Mouse (Mus musculus) MEL (cell line): ENCODE results near the gene Smpd3.

Source experiments
- CTCF ChIP-seq, 3 experiments: IDR thresholded peaks in 2 of 3; conservative IDR thresholded peaks in 1 of 3; 2 replicates each; pipeline ENCODE4 v1.5.1; 2011 to 2012; ENCODE audit warnings: low read length in 3 of 3, low read depth in 2 of 3, mild to moderate bottlenecking in 2 of 3, improper control_type of control experiment in 1 of 3, inconsistent platforms in 1 of 3, mixed read lengths in 1 of 3, moderate library complexity in 1 of 3; ENCODE audit not compliant: control insufficient read depth in 1 of 3, insufficient read depth in 1 of 3, poor library complexity in 1 of 3, severe bottlenecking in 1 of 3
- MAZ ChIP-seq: IDR thresholded peaks from 2 replicates; pipeline ENCODE4 v1.6.1; 2012; ENCODE audit warnings: low read depth, mild to moderate bottlenecking, inconsistent platforms, low read length, improper control_type of control experiment
- MEF2A ChIP-seq: IDR thresholded peaks from 2 replicates; pipeline ENCODE4 v1.6.1; 2014; ENCODE audit warnings: low read depth, mild to moderate bottlenecking, inconsistent platforms, low read length, improper control_type of control experiment; ENCODE audit not compliant: poor library complexity, insufficient replicate concordance, severe bottlenecking; ENCODE audit errors: extremely low read depth
- POLR2A ChIP-seq, 2 experiments: IDR thresholded peaks; 2 replicates each; pipeline ENCODE4 v1.6.1; 2011 to 2012; ENCODE audit warnings: low read length in 2 of 2, mild to moderate bottlenecking in 2 of 2, control low read depth in 1 of 2, improper control_type of control experiment in 1 of 2, low read depth in 1 of 2, moderate library complexity in 1 of 2; ENCODE audit not compliant: control insufficient read depth in 1 of 2, insufficient read depth in 1 of 2, poor library complexity in 1 of 2
- POLR2AphosphoS2 ChIP-seq: IDR thresholded peaks from 2 replicates; pipeline ENCODE4 v1.6.1; 2011; ENCODE audit warnings: low read length, improper control_type of control experiment
- TCF12 ChIP-seq: IDR thresholded peaks from 2 replicates; pipeline ENCODE4 v1.6.1; 2014; ENCODE audit warnings: low read depth, mild to moderate bottlenecking, inconsistent platforms, low read length, improper control_type of control experiment, moderate library complexity

GRCm38 (mm10) chr8:106310026-106310652, 27.6 kb downstream of the Smpd3 start:
- TF ChIP-seq POLR2AphosphoS2 (no peak), MEF2A (no peak), MAZ (no peak), TCF12 (no peak), POLR2A (IDR thresholded peaks at IDR 0.05; ENCODE audit: control insufficient read depth in 1 of 2, insufficient read depth in 1 of 2, low read depth in 1 of 2, low read length in 2 of 2, poor library complexity in 1 of 2) (no peak), CTCF (IDR thresholded peaks at IDR 0.05 in 2 of 3, conservative IDR thresholded peaks at IDR 0.05 in 1 of 3; ENCODE audit: control insufficient read depth in 1 of 3, insufficient read depth in 1 of 3, low read depth in 2 of 3, low read length in 3 of 3, poor library complexity in 1 of 3, severe bottlenecking in 1 of 3) (no peak)
